Mouse (Mus musculus) v-Abl transformed pro-B cells (cell line): ENCODE results near the gene Zmat5.

Source experiments
- in situ Hi-C, 2 experiments: fragments of 400-800 bp; cut with MboI; formaldehyde crosslinking; loops; one replicate each; pipeline ENCODE4 v1.15.1; 2025; ENCODE audit not compliant: unreplicated experiment in 2 of 2

Zmat5 gene

GRCm38 (mm10) chr11:4731781-4732180, 27.3 kb downstream of the Zmat5 start:
- in situ Hi-C loops, result no loop called here

- in situ Hi-C loops, result no loop called here
Observed at GRCm38 (mm10) chr11:4734179-4734578, 29.7 kb downstream of the Zmat5 start.

- in situ Hi-C loops, result no loop called here
Observed at GRCm38 (mm10) chr11:4736355-4736754, 31.9 kb downstream of the Zmat5 start.

GRCm38 (mm10) chr11:4737682-4738081, 33.2 kb downstream of the Zmat5 start:
- in situ Hi-C loops, result no loop called here

- in situ Hi-C loops, result no loop called here
Observed at GRCm38 (mm10) chr11:4738719-4739118, 34.2 kb downstream of the Zmat5 start.

GRCm38 (mm10) chr11:4740785-4741184, 36.3 kb downstream of the Zmat5 start:
- in situ Hi-C loops, result no loop called here

GRCm38 (mm10) chr11:4744691-4745090, 40.2 kb downstream of the Zmat5 start:
- in situ Hi-C loops, result no loop called here

- in situ Hi-C loops, result no loop called here
Observed at GRCm38 (mm10) chr11:4745969-4746368, 41.5 kb downstream of the Zmat5 start.

GRCm38 (mm10) chr11:4746733-4747132, 42.3 kb downstream of the Zmat5 start, which contains the start of gene Cabp7:
Gene Cabp7, minus strand, starts transcription at chr11:4746778.
- in situ Hi-C loops, result no loop called here

- in situ Hi-C loops, result no loop called here
Observed at GRCm38 (mm10) chr11:4747285-4747684, 42.8 kb downstream of the Zmat5 start.

GRCm38 (mm10) chr11:4750263-4750662, 45.8 kb downstream of the Zmat5 start:
- in situ Hi-C loops, result loop anchor here in 1 of 2 experiments (5.0 kb wide), 1 partner anchor 67 kb away; no protein-coding TSS in a partner anchor

- in situ Hi-C loops, result loop anchor here in 1 of 2 experiments (5.0 kb wide), 1 partner anchor 64 kb away; no protein-coding TSS in a partner anchor
Observed at GRCm38 (mm10) chr11:4752836-4753235, 48.4 kb downstream of the Zmat5 start.

- in situ Hi-C loops, result loop anchor here in 1 of 2 experiments (5.0 kb wide), 1 partner anchor 63 kb away; no protein-coding TSS in a partner anchor
Observed at GRCm38 (mm10) chr11:4754036-4754435, 49.6 kb downstream of the Zmat5 start.

GRCm38 (mm10) chr11:4754867-4755266, 50.4 kb downstream of the Zmat5 start:
- in situ Hi-C loops, result loop anchor here in 1 of 2 experiments (5.0 kb wide), 1 partner anchor 62 kb away; no protein-coding TSS in a partner anchor

GRCm38 (mm10) chr11:4756460-4756859, 52.0 kb downstream of the Zmat5 start:
- in situ Hi-C loops, result no loop called here

- in situ Hi-C loops, result no loop called here
Observed at GRCm38 (mm10) chr11:4756984-4757788, 52.7 kb downstream of the Zmat5 start.

GRCm38 (mm10) chr11:4757789-4758158, 53.3 kb downstream of the Zmat5 start:
- in situ Hi-C loops, result no loop called here

- in situ Hi-C loops, result no loop called here
Observed at GRCm38 (mm10) chr11:4760438-4760837, 56.0 kb downstream of the Zmat5 start.

- in situ Hi-C loops, result no loop called here
Observed at GRCm38 (mm10) chr11:4761991-4762390, 57.5 kb downstream of the Zmat5 start.

GRCm38 (mm10) chr11:4762511-4762910, 58.0 kb downstream of the Zmat5 start:
- in situ Hi-C loops, result no loop called here

- in situ Hi-C loops, result no loop called here
Observed at GRCm38 (mm10) chr11:4763631-4764030, 59.2 kb downstream of the Zmat5 start.

GRCm38 (mm10) chr11:4764476-4764875, 60.0 kb downstream of the Zmat5 start:
- in situ Hi-C loops, result no loop called here
